Mouse (Mus musculus) thymus, adult 2 months (tissue): ENCODE results near the gene Mgat4b. TPM values are rescaled to one million over a fixed set of nuclear protein-coding genes. Genes with fewer than 3 reads are reported as not detected.
A peak's percentile ranks its signal among the peaks of the same experiment; 100 is the strongest.

Experiments used
- DNase-seq: peaks from one replicate; pipeline ENCODE4 v3.0.0; 2021
- H3K27ac ChIP-seq: fragments of 200-500 bp; 2 replicates; pipeline ENCODE4 v1.5.1; 2012; ENCODE audit warnings: low read length, control low read depth; ENCODE audit not compliant: control insufficient read depth, insufficient read depth
- H3K27me3 ChIP-seq: fragments of 200-500 bp; 2 replicates; pipeline ENCODE4 v1.6.1; 2012; ENCODE audit warnings: mild to moderate bottlenecking, low read length, moderate library complexity, mixed read lengths; ENCODE audit not compliant: control insufficient read depth, insufficient read depth
- H3K36me3 ChIP-seq: fragments of 200-500 bp; 2 replicates; pipeline ENCODE4 v1.6.1; 2012; ENCODE audit warnings: mild to moderate bottlenecking, low read length, moderate library complexity; ENCODE audit not compliant: control insufficient read depth, insufficient read depth
- H3K4me1 ChIP-seq: fragments of 200-500 bp; replicated peaks from 2 replicates; pipeline ENCODE4 v1.6.1; 2012; ENCODE audit warnings: low read length; ENCODE audit not compliant: control insufficient read depth, insufficient read depth
- H3K4me3 ChIP-seq: fragments of 200-500 bp; 2 replicates; pipeline ENCODE4 v1.5.1; 2012; ENCODE audit warnings: mild to moderate bottlenecking, low read length, control low read depth, moderate library complexity; ENCODE audit not compliant: control insufficient read depth, insufficient read depth
- CTCF ChIP-seq: fragments of 200-500 bp; IDR thresholded peaks from 2 replicates; pipeline ENCODE4 v1.5.1; 2012; ENCODE audit warnings: mild to moderate bottlenecking, control low read depth, low read length, moderate library complexity, borderline replicate concordance; ENCODE audit not compliant: control insufficient read depth, poor library complexity, insufficient read depth; ENCODE audit errors: extremely low read depth
- POLR2A ChIP-seq: fragments of 200-500 bp; IDR thresholded peaks from 2 replicates; pipeline ENCODE4 v1.6.1; 2012; ENCODE audit warnings: mild to moderate bottlenecking, low read length, control low read depth, moderate library complexity; ENCODE audit not compliant: control insufficient read depth, poor library complexity, insufficient read depth; ENCODE audit errors: extremely low read depth
- WGBS: fragments of 180-500 bp; shearing (Covaris S2); methylation state at CpG from one replicate; pipeline ENCODE4 v1.1.7; 2018; 5-methylcytosine and 5-hydroxymethylcytosine counted together
- polyA plus RNA-seq: library from polyadenylated mRNA; depleted of rRNA; stranded (reverse); fragments of >200 nt; gene quantifications from 2 replicates; pipeline ENCODE4 v1.2.3, GENCODE M21; 2012

Mgat4b gene
- polyA plus RNA-seq, 1 experiment, result 29.5 TPM

- Histone ChIP-seq H3K27ac (no peak overlapping the region), H3K27me3 (no peaks in the 10 kb centered on the region), H3K4me3 (peak overlapping the region; percentile 70), H3K4me1 (peaks cover 22% of the 10 kb centered on the region), H3K36me3 (no peaks in the 10 kb centered on the region)
- TF ChIP-seq POLR2A (no peak; the same call in 1 of the 2 replicates), CTCF (peak; percentile 29; the same call in 1 of the 2 replicates)
- peak; percentile 69 for DNase-seq
- WGBS, result under 1% methylated on average over 70 of the region's 70 CpGs
These were observed 14.2 kb downstream of the Mgat4b start for GRCm38 (mm10) chr11:50224671-50225530.

- Histone ChIP-seq H3K4me3 (peak overlapping the region; percentile 70), H3K36me3 (no peaks in the 10 kb centered on the region), H3K27me3 (no peaks in the 10 kb centered on the region), H3K27ac (no peak overlapping the region), H3K4me1 (peaks cover 22% of the 10 kb centered on the region)
- TF ChIP-seq POLR2A (0 out of 2 replicates have a peak, but pooled peaks have one; percentile 26), CTCF (no peak)
- DNase-seq, result peak; percentile 40
- WGBS, result 2% methylated on average over 34 of the region's 34 CpGs
These were observed 15.1 kb downstream of the Mgat4b start for GRCm38 (mm10) chr11:50225611-50226378.

GRCm38 (mm10) chr11:50226406-50226805 is 15.7 kb downstream of the Mgat4b start:
- Histone ChIP-seq H3K27me3 (no peaks in the 10 kb centered on the region), H3K4me1 (peaks cover 22% of the 10 kb centered on the region), H3K4me3 (peak overlapping the region; percentile 70), H3K27ac (no peak overlapping the region), H3K36me3 (no peaks in the 10 kb centered on the region)
- TF ChIP-seq POLR2A (no peak), CTCF (no peak)
- 29% methylated on average over 2 of the region's 2 CpGs for WGBS
- DNase-seq, result no peak

- peaks cover 22% of the 10 kb centered on the region for H3K4me1 ChIP-seq
These were observed 16.5 kb downstream of the Mgat4b start for GRCm38 (mm10) chr11:50227226-50227625.

GRCm38 (mm10) chr11:50227736-50228135 is 17.0 kb downstream of the Mgat4b start:
- 84% methylated on average over 4 of the region's 4 CpGs for WGBS
- Histone ChIP-seq H3K27me3 (no peaks in the 10 kb centered on the region), H3K4me3 (no peak overlapping the region), H3K4me1 (peaks cover 24% of the 10 kb centered on the region), H3K36me3 (no peaks in the 10 kb centered on the region), H3K27ac (no peak overlapping the region)
- no peak for TF ChIP-seq CTCF
- no peak for TF ChIP-seq POLR2A
- no peak for DNase-seq

More at GRCm38 (mm10) chr11:50227226-50227625, 16.5 kb downstream of the Mgat4b start:
- TF ChIP-seq CTCF, result no peak
- no peak for TF ChIP-seq POLR2A
- no peaks in the 10 kb centered on the region for H3K27me3 ChIP-seq
- H3K27ac ChIP-seq, result no peak overlapping the region
- DNase-seq, result no peak
- no peaks in the 10 kb centered on the region for H3K36me3 ChIP-seq
- 73% methylated on average over 3 of the region's 3 CpGs for WGBS
- no peak overlapping the region for H3K4me3 ChIP-seq

GRCm38 (mm10) chr11:50228772-50229171 is 18.1 kb downstream of the Mgat4b start:
- WGBS, result 80% methylated on average over 3 of the region's 3 CpGs
- peaks cover 29% of the 10 kb centered on the region for H3K4me1 ChIP-seq
- H3K27me3 ChIP-seq, result no peaks in the 10 kb centered on the region
- no peaks in the 10 kb centered on the region for H3K36me3 ChIP-seq
- TF ChIP-seq POLR2A, result no peak
- no peak for TF ChIP-seq CTCF
- no peak overlapping the region for H3K4me3 ChIP-seq
- H3K27ac ChIP-seq, result no peak overlapping the region
- no peak for DNase-seq
